Mouse (Mus musculus) spleen, adult 2 months (tissue): ENCODE results near the gene Cbx1. TPM values are rescaled to one million over a fixed set of nuclear protein-coding genes. Genes with fewer than 3 reads are reported as not detected.
A peak's percentile ranks its signal among the peaks of the same experiment; 100 is the strongest.

Source experiments
- DNase-seq, 2 experiments: peaks; one replicate each; pipeline versions ENCODE4 v3.0.0 to v3.0.0-alpha.2; 2012 to 2021; ENCODE audit warnings: low spot score in 2 of 2, low read depth in 1 of 2
- H3K27ac ChIP-seq: fragments of 200-500 bp; 2 replicates; pipeline ENCODE4 v1.5.1; 2012; ENCODE audit warnings: low read length, inconsistent platforms; ENCODE audit not compliant: insufficient read depth
- H3K27me3 ChIP-seq: fragments of 200-500 bp; 2 replicates; pipeline ENCODE4 v1.6.1; 2012; ENCODE audit warnings: mild to moderate bottlenecking, moderate library complexity, low read length, inconsistent platforms; ENCODE audit not compliant: control insufficient read depth, insufficient read depth
- H3K36me3 ChIP-seq: fragments of 200-500 bp; 2 replicates; pipeline ENCODE4 v1.6.1; 2012; ENCODE audit warnings: mild to moderate bottlenecking, low read length, inconsistent platforms; ENCODE audit not compliant: control insufficient read depth, insufficient read depth
- H3K4me1 ChIP-seq: fragments of 200-500 bp; 2 replicates; pipeline ENCODE4 v1.6.1; 2011; ENCODE audit warnings: inconsistent platforms; ENCODE audit not compliant: control insufficient read depth, insufficient read depth, insufficient read length
- H3K4me3 ChIP-seq: fragments of 200-500 bp; 2 replicates; pipeline ENCODE4 v1.5.1; 2011; ENCODE audit warnings: mild to moderate bottlenecking, inconsistent platforms; ENCODE audit not compliant: insufficient read depth, insufficient read length; ENCODE audit errors: extremely low read depth
- CTCF ChIP-seq: fragments of 200-500 bp; IDR thresholded peaks from 2 replicates; pipeline ENCODE4 v1.5.1; 2011; ENCODE audit warnings: mild to moderate bottlenecking, inconsistent platforms; ENCODE audit not compliant: insufficient read depth, insufficient read length, insufficient replicate concordance; ENCODE audit errors: extremely low read depth
- POLR2A ChIP-seq: fragments of 200-500 bp; IDR thresholded peaks from 2 replicates; pipeline ENCODE4 v1.6.1; 2011; ENCODE audit warnings: low read depth, low read length, inconsistent platforms
- WGBS: fragments of 180-500 bp; shearing (Covaris S2); methylation state at CpG from one replicate; pipeline ENCODE4 v1.1.7; 2018; 5-methylcytosine and 5-hydroxymethylcytosine counted together
- polyA plus RNA-seq: library from polyadenylated mRNA; depleted of rRNA; stranded (reverse); fragments of >200 nt; gene quantifications from 2 replicates; pipeline ENCODE4 v1.2.3, GENCODE M21; 2012

Cbx1 gene
- polyA plus RNA-seq, 1 experiment: 13.9 TPM

DNA sequence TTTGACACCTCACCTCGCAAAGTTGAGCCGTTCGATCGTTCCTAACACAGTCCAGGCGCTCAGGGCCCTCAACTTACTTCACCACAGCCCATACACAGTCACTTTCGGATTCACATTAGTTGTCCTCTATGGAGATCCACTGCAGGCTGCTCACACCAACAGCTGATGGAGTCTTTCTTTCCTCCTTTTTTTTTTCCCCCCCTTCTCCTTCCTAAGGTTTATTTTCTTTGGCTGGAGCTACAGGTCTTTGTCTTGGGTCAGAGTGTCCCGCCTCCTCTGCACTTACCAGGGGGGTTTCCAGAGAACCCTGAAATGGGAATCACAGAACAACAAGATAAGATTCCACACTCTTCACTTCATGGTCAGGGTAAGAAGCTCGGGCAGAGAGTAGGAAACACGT is 39.0 kb downstream of the Cbx1 start:
- Histone ChIP-seq H3K27ac (no peak overlapping the region), H3K36me3 (peaks cover 9% of the 10 kb centered on the region), H3K27me3 (no peaks in the 10 kb centered on the region), H3K4me1 (peaks cover 10% of the 10 kb centered on the region), H3K4me3 (no peak overlapping the region)
- 81% methylated on average over 9 of the region's 9 CpGs for WGBS
- no peak for TF ChIP-seq POLR2A
- no peak for TF ChIP-seq CTCF
- DNase-seq: no peak

DNA sequence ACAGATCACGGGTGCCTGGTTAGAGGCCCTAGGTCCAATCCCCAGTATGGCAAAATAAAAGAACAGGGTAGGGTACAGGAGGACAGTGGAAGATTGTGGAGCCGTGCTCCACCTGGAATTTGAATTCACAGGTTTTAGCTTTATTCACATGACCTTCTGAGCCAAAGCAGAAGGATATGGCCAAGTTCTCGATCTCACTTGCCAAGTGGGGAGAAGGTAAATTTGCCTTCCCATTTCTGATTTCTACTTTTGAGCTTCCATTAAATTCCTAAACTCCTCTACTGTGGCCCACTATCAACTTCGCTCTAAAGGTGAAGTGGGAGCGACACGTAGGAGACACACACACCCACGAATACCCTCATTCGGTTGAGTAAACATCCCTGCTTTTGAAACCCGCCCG is 40.0 kb downstream of the Cbx1 start:
- no peak for DNase-seq
- peak overlapping the region; percentile 81 for H3K4me3 ChIP-seq
- H3K27ac ChIP-seq: peak overlapping the region; percentile 95
- no peaks in the 10 kb centered on the region for H3K27me3 ChIP-seq
- WGBS: 9% methylated on average over 10 of the region's 10 CpGs
- H3K4me1 ChIP-seq: peaks cover 3% of the 10 kb centered on the region; the same call in 1 of the 2 replicates
- no peak for TF ChIP-seq POLR2A
- H3K36me3 ChIP-seq: peaks cover 9% of the 10 kb centered on the region

DNA sequence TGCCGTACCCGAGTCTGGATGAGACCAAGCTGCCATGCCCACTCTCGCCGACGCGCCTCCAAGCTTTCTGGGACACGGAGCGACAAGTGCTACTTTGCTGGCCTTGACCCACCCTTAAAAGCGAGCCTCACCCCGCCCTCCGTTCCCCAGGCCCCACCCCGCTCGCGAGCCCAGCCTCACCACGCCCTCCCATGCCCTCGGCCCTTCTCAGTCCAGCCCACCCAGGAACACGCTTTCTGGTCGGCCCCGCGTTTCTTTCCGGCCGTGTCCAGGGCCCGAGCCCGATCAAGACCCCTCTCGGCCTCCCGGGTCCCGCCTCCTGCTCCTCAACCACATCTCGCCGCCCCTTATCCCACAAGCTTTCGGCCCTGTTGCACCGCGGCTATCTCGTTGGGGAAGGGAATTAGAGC is 40.5 kb downstream of the Cbx1 start:
- Histone ChIP-seq H3K36me3 (peaks cover 9% of the 10 kb centered on the region), H3K27ac (peak overlapping the region; percentile 95), H3K4me1 (peaks cover 3% of the 10 kb centered on the region; the same call in 1 of the 2 replicates), H3K4me3 (peak overlapping the region; percentile 81), H3K27me3 (no peaks in the 10 kb centered on the region)
- TF ChIP-seq POLR2A (peak; percentile 56), CTCF (no peak)
- peak; percentile 27 to 80 for DNase-seq
- WGBS: under 1% methylated on average over 32 of the region's 33 CpGs

DNA sequence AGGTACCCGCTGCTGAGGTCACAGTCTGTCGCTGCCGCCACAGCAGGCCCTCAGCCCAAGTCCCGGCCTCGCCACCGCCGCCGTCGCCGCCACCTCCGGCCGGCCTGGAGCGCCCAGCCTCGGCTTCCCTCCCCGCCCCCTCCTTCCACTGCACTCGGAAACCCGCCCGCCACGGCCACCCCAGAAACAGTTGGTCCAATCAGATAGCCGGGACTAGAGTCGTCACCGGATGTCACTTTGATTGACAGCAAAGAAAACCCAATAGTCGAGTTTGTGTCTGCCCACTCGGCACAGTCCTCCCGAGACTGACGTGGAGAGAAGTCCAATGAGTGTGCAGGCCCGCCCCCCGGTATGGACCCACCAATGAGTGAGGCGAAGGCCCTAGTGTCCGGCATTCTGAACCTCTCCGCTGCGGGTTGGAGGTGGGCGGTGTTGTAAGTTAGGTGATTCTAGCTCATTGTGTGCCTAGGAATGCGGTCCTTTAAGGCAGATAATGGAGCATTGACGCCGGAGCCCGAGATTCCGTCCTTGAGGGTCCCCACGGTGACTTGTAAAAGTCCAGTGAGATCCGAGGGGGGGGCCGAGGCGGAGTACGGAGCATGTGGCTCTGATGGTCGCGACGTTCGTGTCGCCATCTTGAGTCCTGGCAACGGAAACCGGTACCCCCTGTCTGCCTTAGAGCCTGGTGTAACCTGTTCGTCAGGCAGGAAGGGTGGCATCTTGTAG is 41.0 kb downstream of the Cbx1 start, which contains the start of gene Nfe2l1:
TSS of gene Nfe2l1 (minus strand) at position 156 of the 726 bp plus-strand sequence.
- under 1% methylated on average over 51 of the region's 51 CpGs for WGBS
- Histone ChIP-seq H3K4me3 (peak within 1 kb of the TSS; percentile 81), H3K27ac (peak within 1 kb of the TSS; percentile 95), H3K36me3 (peaks cover 9% of the 10 kb centered on the region), H3K27me3 (no peaks in the 10 kb centered on the region), H3K4me1 (peaks cover 3% of the 10 kb centered on the region; the same call in 1 of the 2 replicates)
- peak; percentile 99 for DNase-seq
- TF ChIP-seq POLR2A (peak; percentile 47), CTCF (no peak)

DNA sequence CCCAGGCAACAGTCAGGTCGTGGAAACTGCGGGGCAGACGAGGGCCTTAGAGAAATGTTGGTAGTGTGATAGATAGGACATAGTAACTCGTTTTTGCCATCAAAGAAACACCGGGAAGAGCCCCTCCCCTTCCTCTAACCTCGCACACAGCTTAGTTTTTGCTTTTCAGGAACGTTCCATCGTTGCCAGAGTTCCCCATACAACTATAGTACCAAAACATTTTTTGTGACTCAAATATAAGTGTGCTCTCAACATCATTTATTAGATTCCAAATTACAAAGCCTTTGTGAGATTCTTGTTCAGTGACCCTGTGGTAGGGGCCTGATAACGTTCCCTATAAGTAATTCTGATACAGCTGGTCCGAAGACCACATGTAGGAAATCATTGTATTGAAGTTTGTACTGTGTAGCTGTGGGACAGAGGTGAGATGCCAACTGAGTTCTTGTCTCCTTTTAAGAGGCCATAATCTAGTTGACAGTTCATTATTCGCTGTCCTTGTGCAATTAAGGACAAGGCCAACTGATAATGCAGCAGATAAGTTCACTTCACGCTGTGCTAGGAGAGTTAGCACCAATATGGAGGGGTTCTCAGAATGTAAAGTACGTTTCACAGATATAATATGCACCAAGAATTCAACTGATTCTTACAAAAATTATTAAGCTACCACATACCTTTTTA is 41.8 kb downstream of the Cbx1 start:
- peak overlapping the region; percentile 95 for H3K27ac ChIP-seq
- H3K4me1 ChIP-seq: no peaks in the 10 kb centered on the region; the same call in 1 of the 2 replicates
- H3K27me3 ChIP-seq: no peaks in the 10 kb centered on the region
- TF ChIP-seq POLR2A: no peak
- TF ChIP-seq CTCF: no peak
- peak overlapping the region; percentile 80 for H3K4me3 ChIP-seq
- WGBS: 26% methylated on average over 13 of the region's 13 CpGs
- DNase-seq: no peak
- peaks cover 9% of the 10 kb centered on the region for H3K36me3 ChIP-seq

DNA sequence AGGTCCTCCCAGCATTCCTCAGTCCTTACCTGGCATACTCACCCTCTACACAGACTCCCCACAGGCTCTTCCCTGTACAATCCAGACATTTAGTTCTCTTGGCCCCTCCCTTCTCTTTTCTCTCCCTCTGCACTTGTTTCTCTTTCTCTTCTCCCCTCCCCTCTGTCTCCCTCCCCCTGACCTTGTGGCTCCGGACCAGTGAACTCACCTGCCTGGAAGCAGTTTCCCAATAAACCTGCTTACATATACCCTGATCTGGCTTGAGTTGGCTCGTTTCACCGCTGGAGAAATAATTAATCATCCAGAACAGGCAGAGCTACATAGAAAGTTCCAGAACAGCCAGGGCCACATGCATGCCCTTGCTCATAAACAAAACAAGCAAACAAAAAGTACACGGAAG is 42.6 kb downstream of the Cbx1 start:
- WGBS: 92% methylated on average over 4 of the region's 4 CpGs
- no peaks in the 10 kb centered on the region for H3K27me3 ChIP-seq
- no peak overlapping the region for H3K27ac ChIP-seq
- no peak for DNase-seq
- TF ChIP-seq POLR2A: no peak
- TF ChIP-seq CTCF: no peak
- H3K4me3 ChIP-seq: no peak overlapping the region
- H3K4me1 ChIP-seq: no peaks in the 10 kb centered on the region; the same call in 1 of the 2 replicates
- peaks cover 9% of the 10 kb centered on the region for H3K36me3 ChIP-seq

DNA sequence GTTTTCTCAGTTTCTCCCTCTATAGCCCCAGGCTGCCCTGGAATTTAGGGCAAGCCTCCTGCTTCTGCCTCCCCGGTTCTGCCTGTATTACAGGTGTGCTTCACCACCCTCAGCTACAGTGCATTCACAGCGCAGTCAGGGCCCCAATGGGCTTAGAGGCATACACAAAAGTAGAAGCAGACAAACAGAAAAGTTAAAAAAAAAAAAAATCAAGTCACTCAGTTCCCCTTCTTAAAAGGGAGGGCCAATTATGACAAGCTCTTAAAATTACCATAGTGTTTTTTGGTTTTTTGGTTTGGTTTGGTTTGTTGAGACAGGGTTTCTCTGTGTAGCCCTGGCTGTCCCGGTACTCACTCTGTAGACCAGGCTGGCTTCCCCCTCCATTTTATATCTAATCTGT is 43.6 kb downstream of the Cbx1 start:
- H3K27me3 ChIP-seq: no peaks in the 10 kb centered on the region
- H3K36me3 ChIP-seq: peaks cover 3% of the 10 kb centered on the region; the same call in 1 of the 2 replicates
- DNase-seq: no peak
- no peaks in the 10 kb centered on the region; the same call in 1 of the 2 replicates for H3K4me1 ChIP-seq
- no peak overlapping the region for H3K4me3 ChIP-seq
- 86% methylated on average over 3 of the region's 3 CpGs for WGBS
- TF ChIP-seq POLR2A (no peak), CTCF (no peak)
- H3K27ac ChIP-seq: no peak overlapping the region
